Mouse (Mus musculus) kidney, embryonic 15.5 days (tissue): ENCODE measurements around the gene Ikzf1. TPM values are rescaled to one million over a fixed set of nuclear protein-coding genes. Genes with fewer than 3 reads are reported as not detected.

Experiments
- ATAC-seq: fragments of 200-750 bp; cut with Nextera tagmentation; replicated peaks from 2 replicates; pipeline ENCODE4 v1.8.0; 2017; ENCODE audit warnings: moderate TSS enrichment; ENCODE audit not compliant: low FRiP score
- H3K27ac ChIP-seq: fragments of 300-500 bp; sonication (generic); 2 replicates; pipeline ENCODE4 v1.5.1; 2015; ENCODE audit warnings: mild to moderate bottlenecking, inconsistent platforms
- H3K27me3 ChIP-seq: fragments of 300-500 bp; sonication (generic); 2 replicates; pipeline ENCODE4 v1.6.1; 2015; ENCODE audit warnings: inconsistent platforms
- H3K36me3 ChIP-seq: fragments of 300-500 bp; sonication (generic); 2 replicates; pipeline ENCODE4 v1.6.1; 2015; ENCODE audit warnings: inconsistent platforms
- H3K4me1 ChIP-seq: fragments of 300-500 bp; sonication (generic); 2 replicates; pipeline ENCODE4 v1.6.1; 2015; ENCODE audit warnings: inconsistent platforms
- H3K4me2 ChIP-seq: fragments of 300-500 bp; sonication (generic); 2 replicates; pipeline ENCODE4 v1.6.1; 2015; ENCODE audit warnings: moderate library complexity, mild to moderate bottlenecking, inconsistent platforms
- H3K4me3 ChIP-seq: fragments of 300-500 bp; sonication (generic); replicated peaks from 2 replicates; pipeline ENCODE4 v1.5.1; 2015; ENCODE audit warnings: mild to moderate bottlenecking, inconsistent platforms
- H3K9ac ChIP-seq: fragments of 300-500 bp; sonication (generic); 2 replicates; pipeline ENCODE4 v1.6.1; 2015; ENCODE audit warnings: mild to moderate bottlenecking, inconsistent platforms
- H3K9me3 ChIP-seq: fragments of 300-500 bp; sonication (generic); replicated peaks from 2 replicates; pipeline ENCODE4 v1.6.1; 2016; ENCODE audit warnings: inconsistent platforms
- whole genome bisulfite sequencing: fragments of 180-500 bp; shearing (Covaris S2); methylation state at CpG from one replicate; pipeline ENCODE4 v1.1.7; 2015; ENCODE audit warnings: mixed read lengths; 5-methylcytosine and 5-hydroxymethylcytosine counted together
- polyA plus RNA-seq: library from polyadenylated mRNA; unstranded; fragments of >200 nt; fragmentation: Nextera tagmentation; extraction: Ambion mirVana; gene quantifications from 2 replicates; pipeline ENCODE4 v1.2.1, GENCODE M21; 2015

Gene Ikzf1
- polyA plus RNA-seq, 1 experiment from 2014 or later, result 1.3 TPM

DNA sequence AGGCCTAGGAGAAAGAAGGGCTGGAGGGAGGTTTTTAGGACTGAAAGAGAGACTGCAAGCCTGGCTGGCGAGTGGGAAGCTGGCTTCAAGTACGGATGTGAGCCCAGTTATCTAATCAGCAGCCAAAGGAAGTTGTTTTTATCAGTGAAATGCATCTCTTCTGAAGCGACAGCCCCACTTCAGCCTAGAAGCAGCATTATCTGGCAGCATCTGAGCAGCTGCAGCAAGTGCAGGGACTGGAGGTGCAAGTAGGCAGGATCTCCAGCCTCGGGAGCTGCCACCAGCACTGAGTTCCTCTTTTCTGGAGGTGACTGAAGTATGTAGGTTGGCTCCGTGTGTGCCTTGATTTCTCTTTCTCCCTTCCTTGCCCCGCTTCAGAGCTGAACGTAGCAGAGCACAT, 26.9 kb downstream of the Ikzf1 start:
- Histone ChIP-seq H3K4me3 (no peak overlapping the region), H3K4me2 (no peak overlapping the region), H3K27me3 (no peaks in the 10 kb centered on the region), H3K9me3 (no peaks in the 10 kb centered on the region), H3K4me1 (no peaks in the 10 kb centered on the region), H3K36me3 (no peaks in the 10 kb centered on the region), H3K9ac (no peak overlapping the region), H3K27ac (no peak overlapping the region)
- WGBS, result 47% methylated on average over 7 of the region's 7 CpGs
- no peak for ATAC-seq

GRCm38 (mm10) chr11:11714676-11715075, 29.9 kb downstream of the Ikzf1 start:
- H3K27me3 ChIP-seq, result no peaks in the 10 kb centered on the region
- H3K9me3 ChIP-seq, result no peaks in the 10 kb centered on the region
- H3K4me2 ChIP-seq, result no peak overlapping the region
- no peak for ATAC-seq
- 83% methylated on average over 2 of the region's 2 CpGs for whole genome bisulfite sequencing
- H3K36me3 ChIP-seq, result no peaks in the 10 kb centered on the region
- H3K27ac ChIP-seq, result no peak overlapping the region
- H3K4me3 ChIP-seq, result no peak overlapping the region
- H3K4me1 ChIP-seq, result no peaks in the 10 kb centered on the region
- H3K9ac ChIP-seq, result no peak overlapping the region

DNA sequence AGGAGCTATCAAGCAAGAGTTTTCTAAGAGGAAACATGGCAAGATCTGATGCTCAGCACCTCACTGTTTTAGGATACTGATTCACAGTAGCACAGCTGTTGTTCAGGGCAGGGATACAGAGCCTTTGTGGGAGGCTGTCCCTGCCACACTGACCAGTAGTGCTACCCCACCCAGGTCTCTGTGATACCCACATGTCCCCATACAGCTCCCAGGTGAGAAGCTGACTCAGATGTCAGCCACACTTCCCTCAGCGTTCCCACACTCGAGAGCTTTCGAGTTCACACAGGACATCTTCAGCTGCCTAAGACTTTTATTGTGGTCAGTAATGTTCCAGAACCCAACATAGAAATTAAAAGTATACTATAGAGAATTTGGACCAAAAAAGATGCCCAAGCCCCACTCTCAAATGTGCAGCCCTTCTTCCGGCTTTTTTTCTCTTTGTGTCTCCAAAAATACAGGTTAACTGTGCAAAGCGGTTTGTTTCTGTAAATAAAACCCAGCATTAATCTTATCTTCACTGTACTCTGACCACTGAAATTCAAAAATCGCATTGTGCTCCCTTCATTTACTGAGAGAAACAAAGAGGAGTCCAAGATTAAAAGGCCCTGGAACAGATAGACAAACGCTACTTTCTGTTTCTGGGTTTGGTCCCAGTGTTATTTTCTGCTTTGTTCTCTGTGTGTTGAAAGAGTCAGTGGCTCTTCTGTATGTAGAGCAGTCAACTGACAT, 31.3 kb downstream of the Ikzf1 start:
- Histone ChIP-seq H3K4me3 (no peak overlapping the region), H3K36me3 (no peaks in the 10 kb centered on the region), H3K9me3 (no peaks in the 10 kb centered on the region), H3K4me2 (no peak overlapping the region), H3K27ac (no peak overlapping the region), H3K4me1 (no peaks in the 10 kb centered on the region), H3K27me3 (no peaks in the 10 kb centered on the region), H3K9ac (no peak overlapping the region)
- 87% methylated on average over 7 of the region's 7 CpGs for WGBS
- ATAC-seq, result no peak

DNA sequence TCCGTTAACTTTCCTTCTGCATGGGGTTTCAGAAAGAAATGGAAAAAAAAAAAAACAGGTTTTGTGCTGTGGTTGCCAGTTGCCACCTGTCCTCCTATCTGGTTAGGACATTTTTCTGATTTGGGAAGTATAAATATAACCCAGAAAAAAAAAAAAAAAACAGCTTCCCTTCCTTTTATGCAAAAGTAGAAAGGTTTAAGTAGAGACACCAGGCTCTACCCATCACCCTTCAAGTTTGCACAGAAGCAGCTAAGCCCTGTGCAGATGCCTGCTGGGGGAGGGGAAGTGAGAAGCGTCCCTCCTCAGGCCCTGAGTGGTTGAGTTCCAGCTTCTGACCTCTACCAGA, 31.9 kb downstream of the Ikzf1 start:
- no peak overlapping the region for H3K4me2 ChIP-seq
- no peak overlapping the region for H3K27ac ChIP-seq
- H3K9ac ChIP-seq, result no peak overlapping the region
- H3K4me3 ChIP-seq, result no peak overlapping the region
- no peaks in the 10 kb centered on the region for H3K9me3 ChIP-seq
- H3K27me3 ChIP-seq, result no peaks in the 10 kb centered on the region
- H3K36me3 ChIP-seq, result no peaks in the 10 kb centered on the region
- ATAC-seq, result no peak
- 84% methylated on average over 2 of the region's 2 CpGs for WGBS
- H3K4me1 ChIP-seq, result no peaks in the 10 kb centered on the region

GRCm38 (mm10) chr11:11717606-11718167, 32.9 kb downstream of the Ikzf1 start:
- no peak overlapping the region for H3K4me2 ChIP-seq
- WGBS, result 83% methylated on average over 4 of the region's 4 CpGs
- H3K9me3 ChIP-seq, result no peaks in the 10 kb centered on the region
- ATAC-seq, result no peak
- H3K27me3 ChIP-seq, result no peaks in the 10 kb centered on the region
- no peaks in the 10 kb centered on the region for H3K4me1 ChIP-seq
- no peak overlapping the region for H3K9ac ChIP-seq
- no peak overlapping the region for H3K4me3 ChIP-seq
- H3K36me3 ChIP-seq, result no peaks in the 10 kb centered on the region
- H3K27ac ChIP-seq, result no peak overlapping the region

GRCm38 (mm10) chr11:11719748-11720147, 34.9 kb downstream of the Ikzf1 start:
- H3K9ac ChIP-seq, result no peak overlapping the region
- H3K27me3 ChIP-seq, result no peaks in the 10 kb centered on the region
- no peak overlapping the region for H3K27ac ChIP-seq
- no peaks in the 10 kb centered on the region for H3K9me3 ChIP-seq
- H3K4me3 ChIP-seq, result no peak overlapping the region
- H3K4me2 ChIP-seq, result no peak overlapping the region
- no peak for ATAC-seq
- WGBS, result 76% methylated on average over 5 of the region's 5 CpGs
- no peaks in the 10 kb centered on the region for H3K4me1 ChIP-seq
- H3K36me3 ChIP-seq, result no peaks in the 10 kb centered on the region

DNA sequence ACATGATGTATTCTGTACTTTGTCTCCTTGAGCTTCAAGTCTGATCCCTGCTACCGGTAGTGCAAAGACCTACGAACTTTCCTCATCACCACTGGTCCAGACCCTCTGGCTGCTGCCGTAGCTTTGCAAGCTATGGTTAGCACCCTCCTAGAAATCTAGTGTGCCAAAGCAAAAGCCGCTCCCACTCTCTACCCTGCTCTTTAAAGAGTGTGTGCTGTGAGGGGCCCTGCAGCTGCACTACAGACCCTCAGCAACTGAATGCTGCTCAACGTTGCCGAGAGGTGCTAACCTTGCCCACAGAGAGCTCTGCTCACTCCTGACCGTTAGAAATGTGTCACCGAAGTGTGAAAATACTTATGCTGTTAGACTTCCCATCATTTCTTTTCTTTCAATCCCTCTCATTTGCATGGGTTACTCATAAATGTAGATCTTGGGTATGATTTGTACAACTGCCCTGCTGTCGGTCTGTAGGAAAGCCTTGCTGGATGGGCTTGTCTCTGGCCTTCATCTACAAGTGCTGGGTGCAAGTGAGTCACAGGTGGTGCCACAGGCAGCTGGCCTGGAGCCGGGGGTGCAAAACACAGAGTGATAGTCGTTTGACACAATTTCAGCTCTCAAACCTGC, 40.6 kb downstream of the Ikzf1 start:
- Histone ChIP-seq H3K9ac (no peak overlapping the region), H3K4me1 (no peaks in the 10 kb centered on the region), H3K27me3 (no peaks in the 10 kb centered on the region), H3K4me3 (no peak overlapping the region), H3K36me3 (no peaks in the 10 kb centered on the region), H3K4me2 (no peak overlapping the region), H3K27ac (no peak overlapping the region), H3K9me3 (no peaks in the 10 kb centered on the region)
- 74% methylated on average over 11 of the region's 11 CpGs for WGBS
- no peak for ATAC-seq

DNA sequence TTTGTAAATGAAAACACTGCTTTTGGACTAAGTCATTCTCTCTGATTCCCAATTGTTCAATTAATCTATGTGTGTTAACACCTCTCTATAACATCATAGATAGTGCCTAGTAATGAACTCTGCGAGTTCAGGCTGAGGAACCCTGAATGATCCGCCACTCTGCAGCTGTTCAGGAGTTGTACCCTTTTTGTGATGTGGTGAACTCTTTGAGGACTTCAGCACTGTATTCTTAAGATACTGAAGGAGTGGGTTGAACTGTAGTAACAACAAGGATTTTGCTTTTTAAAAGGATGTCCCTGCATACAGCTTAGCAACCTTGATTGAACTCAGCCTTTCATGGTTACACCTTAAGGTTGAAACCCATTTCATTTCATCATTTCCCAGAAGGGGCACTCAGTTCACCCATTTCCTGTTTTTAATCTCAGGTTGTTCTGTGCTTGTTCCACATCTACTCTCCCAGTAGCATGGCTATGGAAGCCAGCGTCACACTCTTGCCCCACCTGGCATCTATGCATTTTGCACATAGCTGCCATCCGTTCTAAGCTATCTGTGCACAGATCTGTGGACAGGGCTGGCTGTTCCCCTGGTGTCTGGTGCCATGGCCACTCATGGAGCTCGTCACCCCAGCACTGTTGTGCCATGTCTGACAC, 41.2 kb downstream of the Ikzf1 start:
- Histone ChIP-seq H3K9me3 (no peaks in the 10 kb centered on the region), H3K4me2 (no peak overlapping the region), H3K4me3 (no peak overlapping the region), H3K27me3 (no peaks in the 10 kb centered on the region), H3K4me1 (no peaks in the 10 kb centered on the region), H3K9ac (no peak overlapping the region), H3K36me3 (no peaks in the 10 kb centered on the region), H3K27ac (no peak overlapping the region)
- 86% methylated on average over 5 of the region's 5 CpGs for WGBS
- no peak for ATAC-seq

- Histone ChIP-seq H3K9me3 (no peaks in the 10 kb centered on the region), H3K27me3 (no peaks in the 10 kb centered on the region), H3K4me3 (no peak overlapping the region), H3K36me3 (no peaks in the 10 kb centered on the region), H3K4me1 (no peaks in the 10 kb centered on the region), H3K9ac (no peak overlapping the region), H3K27ac (no peak overlapping the region), H3K4me2 (no peak overlapping the region)
- 50% methylated on average over 4 of the region's 4 CpGs for WGBS
- ATAC-seq, result no peak
These were observed 42.0 kb downstream of the Ikzf1 start for GRCm38 (mm10) chr11:11726807-11727276.

DNA sequence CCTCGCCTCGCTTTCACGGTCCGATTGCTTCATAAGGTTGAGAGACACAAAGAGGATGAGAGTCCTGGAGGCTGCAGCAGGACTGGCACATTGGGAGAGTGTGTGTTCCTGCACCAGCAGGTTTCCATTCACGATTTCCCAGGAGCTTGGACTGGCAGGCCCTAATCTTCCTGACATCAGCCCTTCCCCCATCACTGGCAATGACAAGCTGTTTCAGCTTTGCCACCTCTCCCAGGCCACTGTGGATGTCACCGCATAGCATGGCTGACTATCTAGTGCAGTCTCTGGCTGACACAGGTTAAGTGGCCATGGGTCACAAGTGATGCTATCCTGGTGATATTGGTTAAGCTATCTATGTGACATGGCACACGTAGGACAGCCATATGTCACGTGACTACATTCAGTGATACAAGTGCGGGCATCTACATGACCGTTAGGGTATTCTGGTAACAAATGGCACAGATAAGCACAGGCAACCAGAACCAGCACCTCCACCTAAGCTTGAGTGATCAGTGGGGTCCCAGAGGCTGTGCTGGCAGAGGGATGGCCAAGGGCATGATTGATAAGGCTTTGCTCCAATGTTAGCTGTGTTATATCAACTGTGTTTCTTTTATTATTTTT, 43.2 kb downstream of the Ikzf1 start:
- Histone ChIP-seq H3K9ac (no peak overlapping the region), H3K4me3 (no peak overlapping the region), H3K4me2 (no peak overlapping the region), H3K36me3 (no peaks in the 10 kb centered on the region), H3K4me1 (no peaks in the 10 kb centered on the region), H3K27ac (no peak overlapping the region), H3K27me3 (no peaks in the 10 kb centered on the region), H3K9me3 (no peaks in the 10 kb centered on the region)
- peak; percentile 34; the same call in 1 of the 2 replicates for ATAC-seq
- 90% methylated on average over 10 of the region's 10 CpGs for WGBS

- H3K36me3 ChIP-seq, result no peaks in the 10 kb centered on the region
- H3K4me3 ChIP-seq, result no peak overlapping the region
- no peak overlapping the region for H3K27ac ChIP-seq
- no peak overlapping the region for H3K4me2 ChIP-seq
- no peaks in the 10 kb centered on the region for H3K4me1 ChIP-seq
- 82% methylated on average over 6 of the region's 6 CpGs for WGBS
- H3K9ac ChIP-seq, result no peak overlapping the region
- peak; percentile 84 for ATAC-seq
- no peaks in the 10 kb centered on the region for H3K27me3 ChIP-seq
- no peaks in the 10 kb centered on the region for H3K9me3 ChIP-seq
These were observed 44.4 kb downstream of the Ikzf1 start for GRCm38 (mm10) chr11:11729216-11729615.

- Histone ChIP-seq H3K4me2 (no peak overlapping the region), H3K27ac (no peak overlapping the region), H3K36me3 (no peaks in the 10 kb centered on the region), H3K9me3 (no peaks in the 10 kb centered on the region), H3K4me3 (no peak overlapping the region), H3K27me3 (no peaks in the 10 kb centered on the region), H3K4me1 (no peaks in the 10 kb centered on the region), H3K9ac (no peak overlapping the region)
- 68% methylated on average over 1 of the region's 1 CpGs for WGBS
- no peak for ATAC-seq
These were observed 45.3 kb downstream of the Ikzf1 start for GRCm38 (mm10) chr11:11730062-11730461.
